In genomic region chr16:45619751-45620375, GRCm38 (mm10) we compare ENCODE assay signal across 22 mouse cellular contexts. TPM values are rescaled to one million over a fixed set of nuclear protein-coding genes. Genes with fewer than 3 reads are reported as not detected.
DNase-seq lines count a peak whose midpoint lies in the region; ATAC-seq and TF ChIP-seq lines count a peak whose summit lies in the region.
"Had no signal": no experiment of that assay in that cellular context is flagged by ENCODE, and none has a peak within 500 bp of the region (broad histone marks: within the 10 kb centered on the region; RNA-seq: fewer than 3 reads in every experiment).

No protein-coding gene starts in this region.

- no peak overlapping the region for H3K4me2 ChIP-seq in liver, postnatal 0 days (ENCODE audit: low read depth, low read length)
- H3K4me2 ChIP-seq in liver, embryonic 13.5 days: no peak overlapping the region
- no peak overlapping the region for H3K4me2 ChIP-seq in kidney, embryonic 14.5 days (replicated peaks; ENCODE audit: low read depth, low read length)
- H3K4me2 ChIP-seq: forebrain, embryonic 13.5 days; heart, embryonic 12.5 days had no signal

- no peak for ATAC-seq in liver, postnatal 0 days
- peak; percentile 74 for ATAC-seq in liver, embryonic 13.5 days (ENCODE audit: low read depth)
- peak; percentile 58 for ATAC-seq in megakaryocyte-erythroid progenitor cell, adult 5-6 weeks (replicated peaks; ENCODE audit: low FRiP score, low TSS enrichment, poor library complexity, severe bottlenecking)
- ATAC-seq in kidney, embryonic 14.5 days (ENCODE audit: low FRiP score, low TSS enrichment): no peak
- ATAC-seq: activated CD4-positive, CD25-positive, alpha-beta regulatory T cell, adult 4 months; forebrain, embryonic 13.5 days; forebrain, postnatal 0 days; Patski had no signal

- no peaks in the 10 kb centered on the region for H3K4me1 ChIP-seq in liver, postnatal 0 days (ENCODE audit: insufficient read depth)
- H3K4me1 ChIP-seq in liver, embryonic 13.5 days (replicated peaks): peaks cover 41% of the 10 kb centered on the region
- no peaks in the 10 kb centered on the region for H3K4me1 ChIP-seq in kidney, embryonic 14.5 days (ENCODE audit: control insufficient read depth, insufficient read depth, low read length)
- H3K4me1 ChIP-seq: embryonic facial prominence, embryonic 10.5 days; forebrain, embryonic 13.5 days had no signal

- DNase-seq in liver (peak; percentile 11), A20 (ENCODE audit: low read depth, low spot score) (peak; percentile 73)
- DNase-seq in liver, postnatal 0 days: no peak
- DNase-seq in liver, embryonic 13.5 days: no peak
- DNase-seq in right cerebral cortex, postnatal 14 days: no peak
- DNase-seq: adrenal gland, postnatal 36 days; cerebellum, adult 2 months; cerebellum, postnatal 10 days; forebrain, postnatal 0 days; gastrocnemius, postnatal 14 days had no signal

- no peaks in the 10 kb centered on the region for H3K27me3 ChIP-seq in liver, postnatal 0 days (ENCODE audit: insufficient read depth, low read length)
- no peaks in the 10 kb centered on the region for H3K27me3 ChIP-seq in liver, embryonic 13.5 days
- H3K27me3 ChIP-seq in kidney, embryonic 14.5 days (ENCODE audit: control insufficient read depth, insufficient read depth, low read length): no peaks in the 10 kb centered on the region
- H3K27me3 ChIP-seq: CH12.LX; forebrain, embryonic 13.5 days; heart, embryonic 12.5 days had no signal

- no peak for TF ChIP-seq EP300 in liver, postnatal 0 days (IDR thresholded peaks at IDR 0.05; ENCODE audit: low read depth)

- whole genome bisulfite sequencing in liver, postnatal 0 days (ENCODE audit: insufficient replicate concordance): 50% methylated on average over 8 of the region's 8 CpGs
- 23% methylated on average over 8 of the region's 8 CpGs for WGBS in liver, embryonic 13.5 days (ENCODE audit: insufficient replicate concordance)
- WGBS in kidney, embryonic 14.5 days: 86% methylated on average over 8 of the region's 8 CpGs

- TF ChIP-seq CTCF in liver, postnatal 0 days (IDR thresholded peaks at IDR 0.05; ENCODE audit: low read depth): no peak

- H3K9ac ChIP-seq in liver, postnatal 0 days (replicated peaks): no peak overlapping the region
- no peak overlapping the region for H3K9ac ChIP-seq in liver, embryonic 13.5 days
- H3K9ac ChIP-seq in kidney, embryonic 14.5 days (ENCODE audit: low read depth, low read length): no peak overlapping the region
- H3K9ac ChIP-seq: forebrain, embryonic 13.5 days; forebrain, postnatal 0 days; heart, embryonic 12.5 days had no signal

- no peak overlapping the region for H3K4me3 ChIP-seq in liver, postnatal 0 days (ENCODE audit: low read depth, low read length)
- no peak overlapping the region for H3K4me3 ChIP-seq in liver, embryonic 13.5 days (replicated peaks)
- no peak overlapping the region for H3K4me3 ChIP-seq in kidney, embryonic 14.5 days (ENCODE audit: low read length)
- H3K4me3 ChIP-seq: embryonic facial prominence, embryonic 10.5 days; forebrain, embryonic 13.5 days; heart, embryonic 12.5 days had no signal

- no peaks in the 10 kb centered on the region for H3K9me3 ChIP-seq in liver, postnatal 0 days (ENCODE audit: low read length)
- no peaks in the 10 kb centered on the region for H3K9me3 ChIP-seq in liver, embryonic 13.5 days (replicated peaks)
- no peaks in the 10 kb centered on the region for H3K9me3 ChIP-seq in kidney, embryonic 14.5 days (ENCODE audit: control insufficient read depth, low read length)
- H3K9me3 ChIP-seq: embryonic facial prominence, embryonic 10.5 days; forebrain, embryonic 13.5 days; heart, embryonic 12.5 days had no signal

- no peaks in the 10 kb centered on the region for H3K36me3 ChIP-seq in liver, postnatal 0 days (replicated peaks; ENCODE audit: insufficient read depth, low read length)
- no peaks in the 10 kb centered on the region for H3K36me3 ChIP-seq in liver, embryonic 13.5 days
- H3K36me3 ChIP-seq in kidney, embryonic 14.5 days (ENCODE audit: control insufficient read depth, insufficient read depth, low read length): no peaks in the 10 kb centered on the region
- H3K36me3 ChIP-seq: embryonic facial prominence, embryonic 10.5 days; heart, embryonic 12.5 days had no signal

- H3K27ac ChIP-seq in liver, postnatal 0 days (ENCODE audit: low read depth): no peak overlapping the region
- no peak overlapping the region for H3K27ac ChIP-seq in liver, embryonic 13.5 days
- H3K27ac ChIP-seq in kidney, embryonic 14.5 days (ENCODE audit: low read depth, low read length): no peak overlapping the region
- H3K27ac ChIP-seq: embryonic facial prominence, embryonic 10.5 days; forebrain, embryonic 13.5 days had no signal

RNA-seq across cellular contexts. Expression of gene Gcsam, which starts 9.7 kb away (rescaled TPM):
- polyA plus RNA-seq in liver, postnatal 0 days (2015; fragmentation: Nextera tagmentation; extraction: Ambion mirVana): 2.4 and 2.8 TPM in 2 replicates
- polyA plus RNA-seq in liver, embryonic 13.5 days (2015; fragmentation: Nextera tagmentation; extraction: Ambion mirVana): 2.5 and 2.6 TPM in 2 replicates
- 0.27 TPM in 1 of 2 replicates, not detected in the other for total RNA-seq in megakaryocyte-erythroid progenitor cell, adult 5-6 weeks (2014; fragmentation: Nextera tagmentation)
- total RNA-seq in megakaryocyte-erythroid progenitor cell, adult 5-6 weeks (2017): 0.38 and 1.1 TPM in 2 replicates
- 0.07 and 0.19 TPM in 2 replicates for polyA plus RNA-seq in kidney, embryonic 14.5 days (2014; fragmentation: Nextera tagmentation; extraction: Ambion mirVana)
- total RNA-seq: CH12.LX; forebrain, postnatal 0 days; heart, postnatal 25 days had no signal
- polyA plus RNA-seq: cerebellum, adult 2 months; forebrain, embryonic 13.5 days; forebrain, postnatal 0 days; Patski had no signal

RNA-seq across cellular contexts. Expression of gene BC016579, which starts 34.0 kb away (rescaled TPM):
- polyA plus RNA-seq in liver, postnatal 0 days (2015; fragmentation: Nextera tagmentation; extraction: Ambion mirVana): 0.30 and 0.34 TPM in 2 replicates
- polyA plus RNA-seq in liver, embryonic 13.5 days (2015; fragmentation: Nextera tagmentation; extraction: Ambion mirVana): 0.24 and 0.36 TPM in 2 replicates
- not detected in 2 replicates for total RNA-seq in megakaryocyte-erythroid progenitor cell, adult 5-6 weeks (2014; fragmentation: Nextera tagmentation)
- total RNA-seq in megakaryocyte-erythroid progenitor cell, adult 5-6 weeks (2017): 0.91 TPM in 1 of 2 replicates, not detected in the other
- polyA plus RNA-seq in kidney, embryonic 14.5 days (2014; fragmentation: Nextera tagmentation; extraction: Ambion mirVana): 0.16 and 0.31 TPM in 2 replicates
- total RNA-seq: CH12.LX; forebrain, postnatal 0 days; gastrocnemius, adult 18-20 months; gastrocnemius, postnatal 14 days; heart, adult 8-10 months; heart, postnatal 25 days had no signal
- polyA plus RNA-seq: activated CD4-positive, CD25-positive, alpha-beta regulatory T cell, adult 4 months; embryonic facial prominence, embryonic 14.5 days; forebrain, embryonic 13.5 days; forebrain, postnatal 0 days; Patski had no signal

Comparison
In these comparisons a context has a peak if more than half of its experiments do, and no peak if none do; other contexts are left out.
1. DNase-seq: peak in liver (single experiment) and A20 (single experiment); none in liver, postnatal 0 days (single experiment), liver, embryonic 13.5 days (single experiment) and right cerebral cortex, postnatal 14 days (single experiment).
2. ATAC-seq: peak in liver, embryonic 13.5 days (single experiment) and megakaryocyte-erythroid progenitor cell, adult 5-6 weeks (single experiment); none in liver, postnatal 0 days (single experiment) and kidney, embryonic 14.5 days (single experiment).